Mouse (Mus musculus) E14TG2a.4 (cell line): ENCODE measurements at regions not wholly inside any gene's neighbourhood (a gene's known extent, or its start where the extent isn't known, plus 50 kb on each side); places are given as distances from the start of the nearest gene placed in this dataset.

Source experiments
- CTCF ChIP-seq: conservative IDR thresholded peaks from 2 replicates; pipeline ENCODE4 v1.5.1; 2014; ENCODE audit warnings: low read length
- NANOG ChIP-seq: IDR thresholded peaks from 2 replicates; pipeline ENCODE4 v1.6.1; 2014; ENCODE audit warnings: borderline replicate concordance, low read length, mixed read lengths
- POU5F1 ChIP-seq: IDR thresholded peaks from 2 replicates; pipeline ENCODE4 v1.6.1; 2014; ENCODE audit warnings: low read length, borderline replicate concordance

DNA sequence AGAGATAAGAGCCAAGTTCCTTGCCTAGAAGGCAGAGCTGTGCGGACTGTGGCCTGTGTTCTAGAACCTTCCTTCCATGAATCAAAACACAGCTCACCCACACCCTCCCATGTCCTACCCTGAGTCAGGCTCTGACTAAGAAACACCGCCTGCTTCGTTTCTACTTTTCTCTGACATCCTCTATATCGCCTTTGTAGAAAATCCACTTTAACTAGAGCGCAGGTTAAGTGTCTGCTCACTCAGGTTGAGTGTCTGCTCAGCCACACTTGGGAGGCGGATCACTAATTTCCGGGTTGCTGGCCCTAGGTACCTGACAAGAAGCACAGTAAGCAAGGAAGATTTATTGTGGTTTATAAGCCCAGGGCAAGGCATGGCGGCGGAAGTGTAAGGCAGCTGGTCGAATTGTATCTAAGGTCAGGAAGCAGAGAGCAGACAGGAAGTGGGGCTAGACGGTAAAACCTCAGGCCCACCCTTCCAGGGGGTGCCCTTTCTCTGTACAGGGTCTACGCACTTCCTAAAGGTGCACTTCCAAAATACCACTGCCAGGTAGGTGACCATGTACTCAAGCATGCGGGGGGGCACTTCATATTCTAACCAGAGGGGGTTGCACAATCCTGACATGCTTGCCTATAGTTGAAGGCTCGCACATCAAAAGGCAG is 348.0 kb upstream of the Slc24a5 start:
- no peak for TF ChIP-seq CTCF
- no peak for TF ChIP-seq POU5F1
- no peak for TF ChIP-seq NANOG
